ENCODE assay signal across 16 mouse cellular contexts in genomic region chr15:98864951-98865350, GRCm38 (mm10).
"Had no signal": no experiment of that assay in that cellular context is flagged by ENCODE, and none has a peak within 500 bp of the region (broad histone marks: within the 10 kb centered on the region; RNA-seq: fewer than 3 reads in every experiment).

No protein-coding gene starts in this region.

- H3K27ac ChIP-seq: neural tube, embryonic 13.5 days; neural tube, embryonic 15.5 days; stomach, embryonic 15.5 days; stomach, postnatal 0 days had no signal

- H3K4me3 ChIP-seq: neural tube, embryonic 13.5 days; neural tube, embryonic 15.5 days; stomach, embryonic 15.5 days had no signal

- DNase-seq: retina, postnatal 1 day; right cerebral cortex, adult 18-20 months; right cerebral cortex, postnatal 14 days; right cerebral cortex, postnatal 25 days; right cerebral cortex, postnatal 4 days; spleen, adult 18-20 months; thymus, adult 18-20 months; thymus, adult 2 months; thymus, postnatal 14 days; thymus, postnatal 25 days; thymus, postnatal 36 days; thymus, postnatal 4 days had no signal

- H3K9ac ChIP-seq: neural tube, embryonic 13.5 days; neural tube, embryonic 15.5 days; stomach, embryonic 15.5 days had no signal

- H3K27me3 ChIP-seq: neural tube, embryonic 13.5 days; neural tube, embryonic 15.5 days; stomach, embryonic 15.5 days had no signal
